Mouse (Mus musculus): ENCODE data around the gene Rgs10.
A peak's percentile ranks its signal among the peaks of the same experiment; 100 is the strongest.

Rgs10 gene

GRCm38 (mm10) chr7:128332896-128333295 is 85.7 kb downstream of the Rgs10 start:
- DNase-seq, result peak; percentile 53

GRCm38 (mm10) chr7:128330981-128331380 is 87.6 kb downstream of the Rgs10 start:
- DNase-seq, result no peak

- no peak for DNase-seq
Measured at GRCm38 (mm10) chr7:128324977-128325376, 93.6 kb downstream of the Rgs10 start.
